Mouse (Mus musculus): ENCODE results near the gene Trak1. TPM values are rescaled to one million over a fixed set of nuclear protein-coding genes. Genes with fewer than 3 reads are reported as not detected.

Gene Trak1
- polyA plus RNA-seq, 1 experiment from 2014 or later, result 8.8 TPM

DNA sequence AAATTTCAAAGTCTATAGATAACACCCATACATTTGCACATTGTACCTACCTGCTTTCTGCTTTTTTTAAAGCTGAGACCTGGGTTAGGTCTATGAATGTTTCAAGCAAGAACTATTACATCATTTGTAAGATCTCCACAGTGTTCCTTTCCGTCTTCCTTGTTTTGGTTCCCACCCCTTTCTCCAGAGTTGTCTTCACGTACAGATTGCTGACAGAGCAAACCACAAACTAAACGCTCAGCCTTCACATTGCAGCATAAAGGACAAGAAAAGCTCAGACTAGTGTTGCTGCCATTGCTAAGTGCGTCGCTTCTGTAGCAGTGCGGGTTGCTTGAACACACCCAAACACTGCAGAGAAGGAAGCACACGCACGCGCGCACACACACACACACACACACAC is 32.0 kb upstream of the Trak1 start:
- Histone ChIP-seq H3K9me3 (replicated peaks; ENCODE audit: control insufficient read depth, low read length) (no peaks in the 10 kb centered on the region), H3K4me2 (ENCODE audit: low read depth, low read length) (no peak overlapping the region), H3K4me1 (ENCODE audit: control insufficient read depth, insufficient read depth, low read length) (no peaks in the 10 kb centered on the region), H3K27me3 (ENCODE audit: control insufficient read depth, insufficient read depth, low read length) (no peaks in the 10 kb centered on the region), H3K27ac (replicated peaks; ENCODE audit: low read depth, low read length) (no peak overlapping the region), H3K4me3 (ENCODE audit: low read depth, low read length) (no peak overlapping the region), H3K36me3 (replicated peaks; ENCODE audit: control insufficient read depth, insufficient read depth, low read depth, low read length) (no peaks in the 10 kb centered on the region), H3K9ac (replicated peaks; ENCODE audit: low read length) (no peak overlapping the region)
- WGBS, result 87% methylated on average over 10 of the region's 10 CpGs
- no peak for ATAC-seq (replicated peaks; ENCODE audit: insufficient number of reproducible peaks, low FRiP score, low TSS enrichment, low read depth)
- DNase-seq (ENCODE audit: low spot score), result no peak

DNA sequence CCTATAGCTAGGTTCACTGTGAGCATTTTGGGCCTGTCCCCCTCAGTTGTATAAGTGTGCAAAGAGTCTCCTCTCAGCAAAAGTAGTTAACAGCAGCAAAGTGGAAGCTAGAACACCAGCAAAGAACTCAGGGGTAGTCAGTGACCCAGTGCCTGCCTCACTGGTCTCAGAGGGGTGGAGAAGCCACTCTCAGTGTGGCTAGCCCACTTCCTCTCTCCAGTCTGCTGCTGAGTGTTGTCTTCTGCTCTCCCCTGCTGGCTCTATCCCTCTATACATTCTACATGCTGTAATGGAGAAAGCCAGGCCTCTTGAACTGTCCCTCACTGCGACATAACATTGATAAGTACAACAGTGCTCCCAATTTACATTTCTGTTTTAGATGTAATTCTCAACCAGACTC is 26.2 kb upstream of the Trak1 start:
- Histone ChIP-seq H3K36me3 (replicated peaks; ENCODE audit: control insufficient read depth, insufficient read depth, low read depth, low read length) (no peaks in the 10 kb centered on the region), H3K4me3 (ENCODE audit: low read depth, low read length) (no peak overlapping the region), H3K27me3 (ENCODE audit: control insufficient read depth, insufficient read depth, low read length) (no peaks in the 10 kb centered on the region), H3K9me3 (replicated peaks; ENCODE audit: control insufficient read depth, low read length) (no peaks in the 10 kb centered on the region), H3K9ac (replicated peaks; ENCODE audit: low read length) (no peak overlapping the region), H3K4me2 (ENCODE audit: low read depth, low read length) (no peak overlapping the region), H3K4me1 (ENCODE audit: control insufficient read depth, insufficient read depth, low read length) (no peaks in the 10 kb centered on the region), H3K27ac (replicated peaks; ENCODE audit: low read depth, low read length) (no peak overlapping the region)
- no peak for ATAC-seq (replicated peaks; ENCODE audit: insufficient number of reproducible peaks, low FRiP score, low TSS enrichment, low read depth)
- WGBS, result 81% methylated on average over 1 of the region's 1 CpGs
- DNase-seq (ENCODE audit: low spot score), result no peak

DNA sequence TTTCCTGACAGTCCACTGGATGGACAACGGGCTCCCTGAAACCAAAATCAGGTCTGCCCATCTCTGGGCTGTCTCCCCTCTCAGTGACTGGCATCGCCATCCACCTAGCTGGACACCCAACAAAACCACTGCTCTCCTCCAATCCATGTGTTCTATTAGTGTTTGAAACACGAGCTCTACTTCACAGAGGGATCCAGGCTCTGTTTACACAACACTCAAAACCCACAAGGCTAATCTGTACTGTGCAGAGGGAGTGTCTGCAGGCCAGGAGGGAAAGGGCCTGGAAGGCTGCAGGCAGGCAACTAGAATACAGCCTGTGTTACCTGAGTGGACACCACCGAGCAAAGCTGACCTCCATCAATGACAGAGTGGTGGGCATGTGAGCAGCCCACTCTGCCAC is 25.7 kb upstream of the Trak1 start:
- DNase-seq (ENCODE audit: low spot score), result no peak
- WGBS, result 60% methylated on average over 4 of the region's 4 CpGs

DNA sequence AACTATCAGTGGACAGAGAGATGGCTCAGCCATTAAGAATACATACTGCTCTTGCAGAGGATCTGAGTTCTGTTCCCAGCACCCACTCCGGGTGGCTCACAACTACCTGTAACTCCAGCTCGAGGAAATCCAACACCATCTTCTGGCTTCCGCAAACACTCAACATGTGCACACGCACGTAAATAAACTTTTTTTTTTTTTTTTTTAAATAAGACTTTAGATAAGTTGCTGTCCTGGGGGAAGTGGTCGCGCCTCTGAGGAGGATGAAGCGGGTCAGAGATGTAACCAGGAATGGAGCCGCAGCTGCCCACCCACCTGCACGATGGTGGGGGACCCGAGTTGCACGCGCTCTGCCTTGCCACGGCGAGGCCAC is 20.6 kb upstream of the Trak1 start:
- Histone ChIP-seq H3K4me3 (ENCODE audit: low read depth, low read length) (peak overlapping the region; percentile 63), H3K27ac (replicated peaks; ENCODE audit: low read depth, low read length) (no peak overlapping the region), H3K27me3 (ENCODE audit: control insufficient read depth, insufficient read depth, low read length) (no peaks in the 10 kb centered on the region), H3K4me1 (ENCODE audit: control insufficient read depth, insufficient read depth, low read length) (no peaks in the 10 kb centered on the region), H3K9ac (replicated peaks; ENCODE audit: low read length) (peak overlapping the region; percentile 61), H3K9me3 (replicated peaks; ENCODE audit: control insufficient read depth, low read length) (no peaks in the 10 kb centered on the region), H3K4me2 (ENCODE audit: low read depth, low read length) (peak overlapping the region; percentile 78), H3K36me3 (replicated peaks; ENCODE audit: control insufficient read depth, insufficient read depth, low read depth, low read length) (no peaks in the 10 kb centered on the region)
- DNase-seq (ENCODE audit: low spot score), result no peak
- WGBS, result 15% methylated on average over 15 of the region's 15 CpGs
- ATAC-seq (replicated peaks; ENCODE audit: insufficient number of reproducible peaks, low FRiP score, low TSS enrichment, low read depth), result no peak

More for the DNA sequence above, 25.7 kb upstream of the Trak1 start:
- ATAC-seq (replicated peaks; ENCODE audit: insufficient number of reproducible peaks, low FRiP score, low TSS enrichment, low read depth), result no peak
- Histone ChIP-seq H3K4me3 (ENCODE audit: low read depth, low read length) (no peak overlapping the region), H3K27me3 (ENCODE audit: control insufficient read depth, insufficient read depth, low read length) (no peaks in the 10 kb centered on the region), H3K4me2 (ENCODE audit: low read depth, low read length) (no peak overlapping the region), H3K36me3 (replicated peaks; ENCODE audit: control insufficient read depth, insufficient read depth, low read depth, low read length) (no peaks in the 10 kb centered on the region), H3K4me1 (ENCODE audit: control insufficient read depth, insufficient read depth, low read length) (no peaks in the 10 kb centered on the region), H3K27ac (replicated peaks; ENCODE audit: low read depth, low read length) (no peak overlapping the region), H3K9me3 (replicated peaks; ENCODE audit: control insufficient read depth, low read length) (no peaks in the 10 kb centered on the region), H3K9ac (replicated peaks; ENCODE audit: low read length) (no peak overlapping the region)

DNA sequence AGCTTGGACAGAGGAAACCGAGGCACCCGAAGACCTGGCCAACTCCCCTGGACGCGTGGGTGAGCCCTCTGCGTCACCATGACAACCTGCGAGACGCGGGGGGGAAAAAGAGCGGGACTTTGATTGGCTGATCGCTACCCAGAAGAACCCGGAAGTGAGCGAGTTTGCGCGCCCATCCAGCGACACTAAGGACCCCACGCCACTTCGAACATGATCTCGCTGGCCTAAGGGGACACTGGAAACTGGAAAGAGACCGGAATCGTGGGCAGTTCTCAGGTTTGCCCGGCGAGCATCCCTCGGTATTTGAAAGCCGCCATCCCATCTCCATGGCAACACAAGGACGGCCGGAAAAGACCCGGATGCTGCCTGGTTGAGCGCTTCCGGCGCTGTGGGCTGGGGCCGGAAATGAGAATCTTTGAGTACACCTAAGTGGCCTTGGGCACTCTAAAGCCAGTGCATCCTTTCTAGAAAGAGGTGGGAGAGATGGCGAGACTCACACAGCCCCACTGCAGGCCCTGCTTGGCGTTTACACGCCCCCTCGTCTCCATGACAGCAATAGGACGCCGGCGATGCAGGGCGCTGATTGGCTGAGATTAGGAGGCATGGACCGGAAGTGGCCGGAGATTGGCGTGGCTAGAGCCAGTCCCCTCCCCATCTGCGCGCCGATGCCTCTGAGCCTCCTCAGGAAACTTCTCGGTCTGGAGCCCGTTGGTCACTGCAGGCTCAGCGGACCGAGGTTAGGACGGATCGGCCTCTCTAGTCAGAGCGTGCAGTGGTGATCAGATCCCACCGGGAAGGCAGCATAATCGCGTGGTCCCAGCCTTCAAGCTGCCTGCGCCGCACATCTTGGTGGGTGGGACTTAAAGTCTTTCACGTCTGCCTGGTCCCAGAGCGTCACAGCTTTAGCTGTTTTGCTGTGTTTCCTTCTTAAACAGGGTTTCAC is 19.9 kb upstream of the Trak1 start, which contains the start of gene Ulk4:
Ulk4 (minus strand) TSS at position 80 of the 943 bp plus-strand sequence.
- peak within 1 kb of the TSS; percentile 78 for H3K4me2 ChIP-seq (ENCODE audit: low read depth, low read length)
- no peaks in the 10 kb centered on the region for H3K9me3 ChIP-seq (replicated peaks; ENCODE audit: control insufficient read depth, low read length)
- ATAC-seq (replicated peaks; ENCODE audit: insufficient number of reproducible peaks, low FRiP score, low TSS enrichment, low read depth) (peak; percentile 92), DNase-seq (ENCODE audit: low spot score) (peak; percentile 94)
- H3K4me1 ChIP-seq (ENCODE audit: control insufficient read depth, insufficient read depth, low read length), result no peaks in the 10 kb centered on the region
- H3K27me3 ChIP-seq (ENCODE audit: control insufficient read depth, insufficient read depth, low read length), result no peaks in the 10 kb centered on the region
- H3K9ac ChIP-seq (replicated peaks; ENCODE audit: low read length), result peak within 1 kb of the TSS; percentile 61
- H3K27ac ChIP-seq (replicated peaks; ENCODE audit: low read depth, low read length), result peak within 1 kb of the TSS; percentile 32
- under 1% methylated on average over 59 of the region's 59 CpGs for WGBS
- peak within 1 kb of the TSS; percentile 63 for H3K4me3 ChIP-seq (ENCODE audit: low read depth, low read length)
- H3K36me3 ChIP-seq (replicated peaks; ENCODE audit: control insufficient read depth, insufficient read depth, low read depth, low read length), result no peaks in the 10 kb centered on the region

GRCm38 (mm10) chr9:121279216-121279615 is 18.1 kb upstream of the Trak1 start:
- H3K9me3 ChIP-seq (replicated peaks; ENCODE audit: control insufficient read depth, low read length), result 0 out of 2 replicates have a peak, but pooled peaks cover 2% of the 10 kb centered on the region
- ATAC-seq (replicated peaks; ENCODE audit: insufficient number of reproducible peaks, low FRiP score, low TSS enrichment, low read depth), result no peak
- no peak overlapping the region for H3K4me2 ChIP-seq (ENCODE audit: low read depth, low read length)
- no peak for DNase-seq (ENCODE audit: low spot score)
- no peak overlapping the region for H3K27ac ChIP-seq (replicated peaks; ENCODE audit: low read depth, low read length)
- no peaks in the 10 kb centered on the region for H3K36me3 ChIP-seq (replicated peaks; ENCODE audit: control insufficient read depth, insufficient read depth, low read depth, low read length)
- no peaks in the 10 kb centered on the region for H3K27me3 ChIP-seq (ENCODE audit: control insufficient read depth, insufficient read depth, low read length)
- no peak overlapping the region for H3K9ac ChIP-seq (replicated peaks; ENCODE audit: low read length)
- no peak overlapping the region for H3K4me3 ChIP-seq (ENCODE audit: low read depth, low read length)
- no peaks in the 10 kb centered on the region for H3K4me1 ChIP-seq (ENCODE audit: control insufficient read depth, insufficient read depth, low read length)
- WGBS, result 94% methylated on average over 5 of the region's 5 CpGs

DNA sequence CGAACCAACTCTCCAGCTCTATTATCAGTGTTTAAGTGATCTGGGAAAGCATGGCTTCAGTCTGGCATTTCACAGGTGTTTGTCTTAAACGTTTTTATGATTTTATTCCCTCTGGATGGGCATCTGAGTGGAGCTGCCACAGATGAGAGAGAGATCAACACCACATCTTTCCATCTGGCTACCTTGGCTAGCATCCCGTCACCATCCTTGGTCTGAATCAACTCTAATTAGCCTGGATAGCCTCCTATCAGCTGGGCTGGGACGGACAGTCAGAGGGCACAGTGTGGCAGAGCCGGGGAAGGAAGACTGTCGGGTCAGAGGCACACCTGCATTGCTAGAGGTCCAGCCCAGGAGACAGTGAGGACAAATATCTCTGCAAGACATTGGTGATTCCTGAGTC is 15.4 kb upstream of the Trak1 start:
- ATAC-seq (replicated peaks; ENCODE audit: insufficient number of reproducible peaks, low FRiP score, low TSS enrichment, low read depth) (no peak), DNase-seq (ENCODE audit: low spot score) (no peak)
- no peaks in the 10 kb centered on the region for H3K36me3 ChIP-seq (replicated peaks; ENCODE audit: control insufficient read depth, insufficient read depth, low read depth, low read length)
- no peak overlapping the region for H3K4me2 ChIP-seq (ENCODE audit: low read depth, low read length)
- H3K9me3 ChIP-seq (replicated peaks; ENCODE audit: control insufficient read depth, low read length), result 0 out of 2 replicates have a peak, but pooled peaks cover 2% of the 10 kb centered on the region
- no peak overlapping the region; the same call in 1 of the 2 replicates for H3K27ac ChIP-seq (replicated peaks; ENCODE audit: low read depth, low read length)
- H3K4me1 ChIP-seq (ENCODE audit: control insufficient read depth, insufficient read depth, low read length), result no peaks in the 10 kb centered on the region
- 80% methylated on average over 6 of the region's 6 CpGs for WGBS
- no peaks in the 10 kb centered on the region for H3K27me3 ChIP-seq (ENCODE audit: control insufficient read depth, insufficient read depth, low read length)
- no peak overlapping the region for H3K4me3 ChIP-seq (ENCODE audit: low read depth, low read length)
- no peak overlapping the region for H3K9ac ChIP-seq (replicated peaks; ENCODE audit: low read length)

- no peak overlapping the region for H3K4me3 ChIP-seq (ENCODE audit: low read depth, low read length)
- H3K27me3 ChIP-seq (ENCODE audit: control insufficient read depth, insufficient read depth, low read length), result no peaks in the 10 kb centered on the region
- no peak overlapping the region for H3K4me2 ChIP-seq (ENCODE audit: low read depth, low read length)
- no peaks in the 10 kb centered on the region for H3K4me1 ChIP-seq (ENCODE audit: control insufficient read depth, insufficient read depth, low read length)
- no peaks in the 10 kb centered on the region for H3K36me3 ChIP-seq (replicated peaks; ENCODE audit: control insufficient read depth, insufficient read depth, low read depth, low read length)
- no peak overlapping the region for H3K9ac ChIP-seq (replicated peaks; ENCODE audit: low read length)
- DNase-seq (ENCODE audit: low spot score) (no peak), ATAC-seq (replicated peaks; ENCODE audit: insufficient number of reproducible peaks, low FRiP score, low TSS enrichment, low read depth) (no peak)
- H3K9me3 ChIP-seq (replicated peaks; ENCODE audit: control insufficient read depth, low read length), result 0 out of 2 replicates have a peak, but pooled peaks cover 2% of the 10 kb centered on the region
- H3K27ac ChIP-seq (replicated peaks; ENCODE audit: low read depth, low read length), result no peak overlapping the region
- WGBS, result 98% methylated on average over 6 of the region's 6 CpGs
Measured at GRCm38 (mm10) chr9:121283620-121284185, 13.6 kb upstream of the Trak1 start.

Measured in embryonic facial prominence, embryonic 11.5 days (tissue).